Mouse (Mus musculus) neural tube, embryonic 11.5 days (tissue): ENCODE data around the gene Ppp3ca. TPM values are rescaled to one million over a fixed set of nuclear protein-coding genes. Genes with fewer than 3 reads are reported as not detected.
A peak's percentile ranks its signal among the peaks of the same experiment; 100 is the strongest.

Experiments
- ATAC-seq: fragments of 200-750 bp; cut with Nextera tagmentation; 2 replicates; pipeline ENCODE4 v1.8.0; 2017; ENCODE audit warnings: moderate number of reproducible peaks, mild to moderate bottlenecking, moderate TSS enrichment, moderate library complexity; ENCODE audit not compliant: insufficient read depth, low FRiP score, low TSS enrichment
- DNase-seq: peaks from one replicate; pipeline ENCODE4 v3.0.0-alpha.2; 2015; ENCODE audit warnings: low spot score
- H3K27ac ChIP-seq: fragments of 300-500 bp; sonication (generic); 2 replicates; pipeline ENCODE4 v1.5.1; 2014; ENCODE audit warnings: low read depth, mild to moderate bottlenecking, low read length
- H3K27me3 ChIP-seq: fragments of 300-500 bp; sonication (generic); 2 replicates; pipeline ENCODE4 v1.6.1; 2014; ENCODE audit warnings: mild to moderate bottlenecking, low read length, mixed read lengths; ENCODE audit not compliant: control insufficient read depth, insufficient read depth
- H3K36me3 ChIP-seq: fragments of 300-500 bp; sonication (generic); 2 replicates; pipeline ENCODE4 v1.6.1; 2014; ENCODE audit warnings: mild to moderate bottlenecking, low read length, moderate library complexity, mixed read lengths; ENCODE audit not compliant: control insufficient read depth, insufficient read depth
- H3K4me1 ChIP-seq: fragments of 300-500 bp; sonication (generic); 2 replicates; pipeline ENCODE4 v1.6.1; 2014; ENCODE audit warnings: low read length, mixed read lengths; ENCODE audit not compliant: control insufficient read depth, insufficient read depth
- H3K4me2 ChIP-seq: fragments of 300-500 bp; sonication (generic); 2 replicates; pipeline ENCODE4 v1.6.1; 2014; ENCODE audit warnings: low read depth, mild to moderate bottlenecking, moderate library complexity
- H3K4me3 ChIP-seq: fragments of 300-500 bp; sonication (generic); 2 replicates; pipeline ENCODE4 v1.5.1; 2014; ENCODE audit warnings: low read depth, low read length
- H3K9ac ChIP-seq: fragments of 300-500 bp; sonication (generic); 2 replicates; pipeline ENCODE4 v1.6.1; 2014; ENCODE audit warnings: mild to moderate bottlenecking, low read length
- H3K9me3 ChIP-seq: fragments of 300-500 bp; sonication (generic); 2 replicates; pipeline ENCODE4 v1.6.1; 2016; ENCODE audit warnings: low read length; ENCODE audit not compliant: control insufficient read depth
- WGBS: fragments of 180-500 bp; shearing (Covaris S2); extraction: QIAGEN DNeasy Blood & Tissue Kit; methylation state at CpG from one replicate; pipeline ENCODE4 v1.1.7; 2014; 5-methylcytosine and 5-hydroxymethylcytosine counted together
- polyA plus RNA-seq: library from polyadenylated mRNA; unstranded; fragments of >200 nt; fragmentation: Nextera tagmentation; extraction: Ambion mirVana; gene quantifications from 2 replicates; pipeline ENCODE4 v1.2.1, GENCODE M21; 2014

The Ppp3ca gene
- polyA plus RNA-seq, 1 experiment from 2014 or later = 72.4 TPM

GRCm38 (mm10) chr3:136842384-136842783 lies 172.5 kb downstream of the Ppp3ca start:
- Histone ChIP-seq H3K4me3 (no peak overlapping the region), H3K27ac (no peak overlapping the region), H3K27me3 (no peaks in the 10 kb centered on the region), H3K9ac (no peak overlapping the region), H3K4me1 (no peaks in the 10 kb centered on the region; the same call in 1 of the 2 replicates), H3K4me2 (no peak overlapping the region), H3K9me3 (no peaks in the 10 kb centered on the region), H3K36me3 (no peaks in the 10 kb centered on the region)
- 81% methylated on average over 1 of the region's 1 CpGs for WGBS
- DNase-seq = no peak
- ATAC-seq = no peak

GRCm38 (mm10) chr3:136843811-136844491 lies 174.0 kb downstream of the Ppp3ca start:
- DNase-seq = no peak
- WGBS = 72% methylated on average over 7 of the region's 7 CpGs
- Histone ChIP-seq H3K27ac (no peak overlapping the region), H3K4me2 (no peak overlapping the region), H3K36me3 (no peaks in the 10 kb centered on the region), H3K27me3 (no peaks in the 10 kb centered on the region), H3K4me3 (no peak overlapping the region), H3K9ac (no peak overlapping the region), H3K4me1 (no peaks in the 10 kb centered on the region; the same call in 1 of the 2 replicates), H3K9me3 (no peaks in the 10 kb centered on the region)
- ATAC-seq = peak; percentile 60; the same call in 1 of the 2 replicates

- 97% methylated on average over 1 of the region's 1 CpGs for WGBS
- Histone ChIP-seq H3K9me3 (no peaks in the 10 kb centered on the region), H3K27ac (no peak overlapping the region), H3K27me3 (no peaks in the 10 kb centered on the region), H3K36me3 (no peaks in the 10 kb centered on the region), H3K4me2 (no peak overlapping the region), H3K4me3 (no peak overlapping the region), H3K4me1 (no peaks in the 10 kb centered on the region), H3K9ac (no peak overlapping the region)
- ATAC-seq (no peak), DNase-seq (no peak)
Measured at GRCm38 (mm10) chr3:136849035-136849434, 179.1 kb downstream of the Ppp3ca start.

- no peak overlapping the region for H3K27ac ChIP-seq
- H3K4me2 ChIP-seq = no peak overlapping the region
- H3K36me3 ChIP-seq = no peaks in the 10 kb centered on the region
- no peaks in the 10 kb centered on the region for H3K4me1 ChIP-seq
- WGBS = 91% methylated on average over 6 of the region's 6 CpGs
- H3K9me3 ChIP-seq = no peaks in the 10 kb centered on the region
- H3K9ac ChIP-seq = no peak overlapping the region
- DNase-seq = no peak
- H3K27me3 ChIP-seq = no peaks in the 10 kb centered on the region
- no peak for ATAC-seq
- H3K4me3 ChIP-seq = no peak overlapping the region
Measured at GRCm38 (mm10) chr3:136852921-136853320, 183.0 kb downstream of the Ppp3ca start.

GRCm38 (mm10) chr3:136853596-136853995 lies 183.7 kb downstream of the Ppp3ca start:
- ATAC-seq = no peak
- H3K9ac ChIP-seq = no peak overlapping the region
- no peak overlapping the region for H3K4me2 ChIP-seq
- no peak overlapping the region for H3K27ac ChIP-seq
- H3K27me3 ChIP-seq = no peaks in the 10 kb centered on the region
- 94% methylated on average over 4 of the region's 4 CpGs for WGBS
- H3K4me3 ChIP-seq = no peak overlapping the region
- no peaks in the 10 kb centered on the region for H3K36me3 ChIP-seq
- no peak for DNase-seq
- H3K4me1 ChIP-seq = no peaks in the 10 kb centered on the region
- no peaks in the 10 kb centered on the region for H3K9me3 ChIP-seq

- H3K9me3 ChIP-seq = no peaks in the 10 kb centered on the region
- ATAC-seq = no peak
Measured at GRCm38 (mm10) chr3:136855996-136856395, 186.1 kb downstream of the Ppp3ca start.

GRCm38 (mm10) chr3:136862051-136862837 lies 192.3 kb downstream of the Ppp3ca start:
- H3K9ac ChIP-seq = no peak overlapping the region
- H3K27ac ChIP-seq = no peak overlapping the region
- no peaks in the 10 kb centered on the region for H3K9me3 ChIP-seq
- no peaks in the 10 kb centered on the region for H3K4me1 ChIP-seq
- no peak overlapping the region for H3K4me3 ChIP-seq
- WGBS = 83% methylated on average over 11 of the region's 11 CpGs
- DNase-seq = no peak
- no peaks in the 10 kb centered on the region for H3K36me3 ChIP-seq
- no peak overlapping the region for H3K4me2 ChIP-seq
- H3K27me3 ChIP-seq = no peaks in the 10 kb centered on the region
- no peak for ATAC-seq

More at GRCm38 (mm10) chr3:136855996-136856395, 186.1 kb downstream of the Ppp3ca start:
- DNase-seq = no peak
- 82% methylated on average over 4 of the region's 4 CpGs for WGBS
- Histone ChIP-seq H3K4me2 (no peak overlapping the region), H3K27ac (no peak overlapping the region), H3K4me3 (no peak overlapping the region), H3K4me1 (no peaks in the 10 kb centered on the region), H3K27me3 (no peaks in the 10 kb centered on the region), H3K9ac (no peak overlapping the region), H3K36me3 (no peaks in the 10 kb centered on the region)

- no peaks in the 10 kb centered on the region for H3K9me3 ChIP-seq
Measured at GRCm38 (mm10) chr3:136863127-136863526, 193.2 kb downstream of the Ppp3ca start.

GRCm38 (mm10) chr3:136864306-136864705 lies 194.4 kb downstream of the Ppp3ca start:
- Histone ChIP-seq H3K9ac (no peak overlapping the region), H3K4me1 (no peaks in the 10 kb centered on the region), H3K27ac (no peak overlapping the region), H3K27me3 (no peaks in the 10 kb centered on the region), H3K4me2 (no peak overlapping the region), H3K9me3 (no peaks in the 10 kb centered on the region), H3K4me3 (no peak overlapping the region), H3K36me3 (no peaks in the 10 kb centered on the region)
- DNase-seq (no peak), ATAC-seq (no peak)

More at GRCm38 (mm10) chr3:136863127-136863526, 193.2 kb downstream of the Ppp3ca start:
- Histone ChIP-seq H3K9ac (no peak overlapping the region), H3K4me2 (no peak overlapping the region), H3K4me3 (no peak overlapping the region), H3K27ac (no peak overlapping the region), H3K36me3 (no peaks in the 10 kb centered on the region), H3K27me3 (no peaks in the 10 kb centered on the region), H3K4me1 (no peaks in the 10 kb centered on the region)
- DNase-seq (no peak), ATAC-seq (no peak)
- 92% methylated on average over 5 of the region's 5 CpGs for WGBS
